Mouse (Mus musculus): ENCODE data around the gene 4930432K21Rik.

DNA sequence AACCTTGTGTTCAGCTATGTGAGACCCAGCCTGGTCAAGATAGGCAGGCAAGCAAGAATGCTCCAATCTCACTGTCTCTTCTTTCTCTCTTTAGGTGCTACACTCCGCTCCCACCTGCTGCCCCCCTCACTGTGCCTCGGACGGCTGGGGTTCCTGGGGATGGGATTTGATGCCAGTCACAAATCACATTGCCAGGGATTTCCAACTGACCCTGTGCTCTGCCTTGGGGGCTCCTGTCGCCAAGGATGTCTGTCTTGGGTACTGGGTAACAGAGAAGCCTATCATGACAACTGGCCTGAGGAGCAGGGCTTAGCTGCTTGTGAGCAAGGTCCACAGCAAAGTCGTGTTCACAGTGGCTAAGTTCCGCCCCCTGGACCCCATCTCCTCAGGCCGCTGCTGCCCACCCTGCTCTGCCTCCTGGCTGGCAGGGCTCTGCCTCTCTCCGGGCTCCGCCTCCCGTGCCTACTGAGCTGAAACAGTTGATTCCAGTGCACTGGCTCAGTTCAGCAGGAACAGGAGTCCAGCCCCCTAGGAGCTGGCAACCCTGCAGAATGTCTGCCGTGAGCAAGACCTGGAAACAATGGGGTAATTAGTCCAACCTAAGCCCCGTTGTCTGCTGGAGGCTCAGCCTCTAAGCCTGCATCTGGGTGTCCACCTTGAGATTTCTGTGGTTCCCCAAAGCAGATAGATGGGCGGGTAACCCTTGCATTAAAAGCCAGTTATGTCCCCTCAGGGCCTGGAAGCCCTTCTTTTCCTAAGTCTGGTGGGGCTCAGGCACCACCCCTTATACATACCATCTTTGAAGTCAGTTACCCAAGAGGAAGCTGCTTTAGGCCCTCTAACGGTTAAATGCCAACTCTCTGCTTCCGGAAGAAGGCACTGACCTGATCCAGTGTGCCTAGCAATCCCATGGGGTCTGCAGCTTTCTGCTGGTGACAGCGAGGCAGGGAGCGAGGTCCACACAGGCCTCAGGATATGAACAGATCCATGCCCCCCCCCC lies 60.9 kb downstream of the 4930432K21Rik start:
- TF ChIP-seq GATA1 (IDR thresholded peaks at IDR 0.05; ENCODE audit: borderline replicate concordance, low read length) (no peak), FLI1 (IDR thresholded peaks at IDR 0.05; ENCODE audit: low read length) (no peak)

Data from megakaryocyte, embryonic 14.5 days (primary cell).